Mouse (Mus musculus) mouse embryonic stem cell (cell line): ENCODE results near the gene Klk5.

Experiments
- in situ Hi-C, 2 experiments: fragments of 300-500 bp; cut with MboI; formaldehyde crosslinking; loops; 1 replicate in 1 of 2; 3 replicates in 1 of 2; pipeline ENCODE4 v1.14.3; 2019 to 2020; ENCODE audit warnings: low sequenced_read_pairs in 2 of 2, low pct_unique_long_range_greater_than_20kb in 1 of 2, mixed read lengths in 1 of 2; ENCODE audit not compliant: unreplicated experiment in 1 of 2

The Klk5 gene

GRCm38 (mm10) chr7:43841701-43842100 lies at the start of gene Klk5:
Klk5 (plus strand) TSS chr7:43841971.
- in situ Hi-C loops = no loop called here

DNA sequence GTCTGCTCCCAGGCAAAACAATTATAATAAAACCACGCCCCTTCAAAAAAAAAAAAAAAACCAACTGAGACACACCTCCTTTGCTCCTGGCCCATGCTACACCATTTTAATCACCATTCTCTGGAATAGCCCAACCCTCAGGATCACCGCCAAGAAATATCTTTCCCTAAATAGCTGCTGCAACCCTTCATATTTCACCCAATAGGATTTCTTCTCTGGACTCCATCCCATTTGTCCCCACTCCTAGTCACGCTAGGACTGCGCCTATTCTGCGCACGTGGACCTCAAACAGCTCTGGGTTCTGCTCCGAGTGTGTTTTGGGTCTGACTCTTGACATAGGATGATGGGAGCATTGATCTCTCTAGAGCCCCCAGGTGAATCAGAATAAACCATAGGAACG lies 45.4 kb upstream of the Klk5 start:
- in situ Hi-C loops = no loop called here

DNA sequence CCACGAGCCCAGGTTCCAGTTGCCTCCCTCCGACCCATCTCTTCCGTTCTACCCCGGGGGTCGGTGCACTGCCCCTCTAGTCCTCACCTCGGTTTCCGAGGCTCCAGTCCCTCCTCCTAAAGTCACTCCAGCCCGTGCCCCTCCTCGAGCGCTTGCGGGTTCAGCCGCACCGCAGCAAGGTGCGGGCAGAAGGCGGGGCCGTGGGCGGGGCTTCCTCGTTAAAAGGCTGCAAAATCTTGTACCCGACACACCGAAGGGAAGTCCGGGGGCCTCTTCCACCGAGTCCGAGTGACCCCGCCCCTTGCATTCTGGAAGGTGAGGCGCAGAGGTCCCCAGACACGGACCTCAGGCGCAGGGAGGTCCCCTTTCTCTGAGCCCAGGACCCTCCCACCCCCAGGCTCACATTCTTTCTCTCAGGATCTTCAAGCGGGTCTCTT lies 44.4 kb upstream of the Klk5 start, which contains the start of gene Klk8:
Klk8 (plus strand) TSS at position 245 of the 437 bp plus-strand sequence.
- in situ Hi-C loops = no loop called here

GRCm38 (mm10) chr7:43797844-43798462 lies 43.8 kb upstream of the Klk5 start:
- in situ Hi-C loops = no loop called here

DNA sequence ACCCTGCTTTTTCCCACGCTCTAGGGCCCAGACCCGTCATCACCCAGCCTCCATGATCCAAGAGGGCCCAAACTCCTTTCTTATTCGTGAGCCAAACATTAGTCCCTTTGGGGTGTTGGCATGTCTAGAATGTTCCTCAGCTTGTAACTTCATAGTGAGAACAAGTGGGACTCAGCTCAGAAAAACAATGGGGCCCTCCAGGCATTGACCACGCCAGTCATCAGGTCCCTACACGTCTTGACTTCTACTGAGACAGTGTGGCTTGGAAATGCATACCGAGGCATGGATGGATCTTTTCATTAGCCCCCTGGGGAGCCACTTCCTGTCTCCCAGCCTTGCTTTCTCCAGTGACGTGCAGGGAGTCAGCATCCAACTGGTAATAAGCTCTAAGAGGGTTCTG lies 41.9 kb upstream of the Klk5 start:
- in situ Hi-C loops = no loop called here

GRCm38 (mm10) chr7:43810994-43811393 lies 30.8 kb upstream of the Klk5 start, which contains the start of gene Klk7:
Klk7 (plus strand) TSS chr7:43811294.
- in situ Hi-C loops = no loop called here

- in situ Hi-C loops = no loop called here
Observed at GRCm38 (mm10) chr7:43815211-43815610, 26.6 kb upstream of the Klk5 start.

DNA sequence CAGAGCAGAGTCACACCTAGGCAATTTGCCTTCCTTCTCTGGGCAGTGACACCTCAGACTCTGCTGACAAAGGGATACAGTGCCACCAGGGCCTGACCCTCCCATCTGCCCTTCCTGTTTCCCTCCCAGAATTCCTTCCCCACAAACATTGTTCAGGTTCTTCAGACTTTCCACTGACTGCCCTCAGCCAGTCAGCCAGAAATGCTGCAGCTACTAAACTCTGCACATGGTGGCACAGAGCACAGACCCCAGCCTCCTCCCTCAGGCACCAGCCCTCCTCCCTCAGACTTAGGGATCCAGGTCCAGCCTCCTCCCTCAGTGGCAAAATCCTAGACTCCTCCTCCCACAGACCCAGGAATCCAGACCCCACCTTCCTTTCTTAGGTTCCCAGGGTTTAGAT lies 25.0 kb upstream of the Klk5 start:
- in situ Hi-C loops = no loop called here

- in situ Hi-C loops = no loop called here
Observed at GRCm38 (mm10) chr7:43821581-43821980, 20.2 kb upstream of the Klk5 start.

DNA sequence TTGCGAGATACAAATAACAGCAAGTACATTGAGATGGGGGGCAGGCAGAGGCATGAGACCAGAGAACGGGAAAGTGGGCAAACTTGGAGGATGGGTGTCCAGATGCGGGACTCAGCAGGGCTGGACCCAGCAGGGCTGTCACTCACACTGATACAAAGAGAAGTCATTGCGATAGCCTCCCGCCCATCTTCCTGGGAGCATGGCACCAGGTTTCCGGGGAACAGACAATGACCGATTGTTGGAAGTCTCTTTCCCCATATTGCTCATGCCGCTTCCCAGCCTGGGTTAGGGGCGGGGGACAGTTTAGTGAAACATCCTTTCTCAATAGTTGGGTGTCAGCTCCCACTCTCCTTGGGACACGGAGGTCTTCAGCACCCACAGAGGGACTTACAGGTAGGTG lies 17.6 kb upstream of the Klk5 start, which contains the start of gene Klk6:
Klk6 (plus strand) TSS at position 301 of the 400 bp plus-strand sequence.
- in situ Hi-C loops = no loop called here

DNA sequence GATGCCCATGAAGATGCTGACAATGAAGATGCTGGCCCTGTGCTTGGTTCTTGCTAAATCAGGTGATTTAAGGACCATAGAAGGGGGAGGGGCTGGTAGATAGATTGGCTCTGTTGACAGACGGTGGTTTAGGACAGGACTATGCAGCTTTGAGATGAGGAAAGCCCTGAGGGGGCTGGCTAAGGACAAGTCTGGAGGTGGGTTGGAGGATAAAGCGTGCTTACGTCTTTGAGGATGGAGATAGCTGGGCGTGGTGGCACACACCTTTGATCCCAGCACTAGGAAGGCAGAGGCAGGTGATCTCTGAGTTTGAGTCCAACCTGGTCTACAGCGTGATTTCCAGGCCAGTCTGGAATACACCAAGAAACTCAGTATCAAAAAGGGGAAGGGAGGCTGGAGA lies 15.7 kb upstream of the Klk5 start:
- in situ Hi-C loops = no loop called here

- in situ Hi-C loops = no loop called here
Observed at GRCm38 (mm10) chr7:43827706-43828105, 14.1 kb upstream of the Klk5 start.

GRCm38 (mm10) chr7:43829006-43829405 lies 12.8 kb upstream of the Klk5 start:
- in situ Hi-C loops = no loop called here

DNA sequence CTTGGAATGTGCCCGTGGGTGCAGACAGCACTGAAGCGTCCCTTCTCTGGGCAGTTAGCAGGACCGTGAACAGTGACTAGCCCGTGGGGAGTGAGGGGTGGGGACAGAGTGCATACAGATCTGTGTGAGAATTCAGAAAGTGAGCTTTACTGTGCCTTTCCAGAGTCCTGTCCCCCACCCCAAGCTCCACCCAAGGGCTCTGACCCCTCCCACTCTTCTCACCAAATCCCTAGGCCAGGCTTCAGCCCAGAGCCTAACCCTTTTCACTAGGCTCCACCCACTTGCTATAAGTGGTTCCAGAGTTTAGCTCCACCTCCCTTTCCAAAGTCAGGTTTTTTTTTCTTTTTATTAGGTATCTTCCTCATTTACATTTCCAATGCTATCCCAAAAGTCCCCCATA lies 2.0 kb downstream of the Klk5 start:
- in situ Hi-C loops = no loop called here

GRCm38 (mm10) chr7:43851616-43852015 lies 9.8 kb downstream of the Klk5 start:
- in situ Hi-C loops = no loop called here

DNA sequence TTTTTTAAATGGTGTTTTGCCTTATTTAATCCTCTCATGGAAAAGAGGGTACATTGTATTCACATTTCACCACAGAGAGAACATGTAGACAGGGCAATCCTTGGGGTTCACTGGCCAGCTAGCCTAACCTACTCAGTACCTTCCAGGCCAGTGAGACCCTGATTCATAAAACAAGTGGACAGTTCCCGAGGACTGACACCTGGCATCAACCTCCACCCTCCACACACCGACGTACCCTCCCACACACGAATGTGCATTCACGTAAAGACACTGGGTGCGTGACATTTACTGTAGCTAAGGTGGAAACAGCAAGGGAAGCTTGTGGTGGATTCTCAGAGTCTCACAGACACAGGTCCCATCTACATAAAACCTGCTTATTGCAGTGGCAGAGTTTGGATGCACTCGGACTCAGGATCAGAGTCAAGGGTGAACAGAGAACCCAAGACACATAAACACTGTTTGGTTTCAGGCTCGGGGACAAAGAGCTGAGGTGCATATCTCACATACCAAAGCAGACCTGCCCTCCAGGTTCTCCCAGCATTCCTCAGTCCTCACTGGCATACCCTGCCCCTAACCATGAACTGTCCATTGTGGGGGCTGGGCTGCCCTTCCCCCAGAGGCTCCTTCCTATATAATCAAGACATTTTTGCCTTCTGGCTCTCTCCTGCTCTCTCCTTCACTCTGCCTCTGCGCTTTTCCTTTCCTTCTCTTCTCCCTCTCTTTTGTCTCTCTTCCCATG lies 13.0 kb downstream of the Klk5 start:
- in situ Hi-C loops = no loop called here

DNA sequence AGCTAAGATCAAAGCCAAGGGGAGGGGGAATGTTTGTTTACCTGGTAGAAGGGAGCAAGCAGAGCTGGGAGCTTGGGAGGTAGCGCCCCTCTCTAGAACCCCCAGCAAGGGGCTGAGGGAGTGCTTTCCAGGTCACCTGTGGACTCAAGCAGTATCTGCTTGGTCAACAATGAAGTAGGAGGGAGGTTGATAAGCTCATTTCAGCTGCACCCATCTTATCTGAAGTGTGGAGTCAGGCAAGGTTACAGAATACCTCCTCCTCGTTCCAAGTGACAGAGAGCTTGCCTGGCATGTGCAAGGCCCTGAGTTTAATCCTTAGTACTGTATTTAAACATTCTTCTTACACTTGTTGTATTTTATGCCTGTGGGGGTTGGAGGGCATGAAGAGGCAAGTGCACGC lies 13.9 kb downstream of the Klk5 start:
- in situ Hi-C loops = no loop called here

- in situ Hi-C loops = no loop called here
Observed at GRCm38 (mm10) chr7:43856307-43856706, 14.5 kb downstream of the Klk5 start.

- in situ Hi-C loops = no loop called here
Observed at GRCm38 (mm10) chr7:43857501-43857900, 15.7 kb downstream of the Klk5 start.

- in situ Hi-C loops = no loop called here
Observed at GRCm38 (mm10) chr7:43860411-43860810, 18.6 kb downstream of the Klk5 start.
